ENCODE assay signal across 7 mouse cellular contexts in genomic region chr15:102997939-102998355, GRCm38 (mm10). TPM values are rescaled to one million over a fixed set of nuclear protein-coding genes. Genes with fewer than 3 reads are reported as not detected.
DNase-seq lines count a peak whose midpoint lies in the region; ATAC-seq and TF ChIP-seq lines count a peak whose summit lies in the region.

Gene Hoxc6 (plus strand): TSS chr15:102998257.

- no peak for ATAC-seq in G1E (ENCODE audit: extremely low read depth, insufficient number of reproducible peaks, low FRiP score, poor library complexity, severe bottlenecking)
- no peak for ATAC-seq in forebrain, embryonic 15.5 days (replicated peaks)
- ATAC-seq in neural tube, embryonic 15.5 days (ENCODE audit: low FRiP score), result peak; percentile 46; the same call in 1 of the 2 replicates

- WGBS in forebrain, embryonic 15.5 days, result 2% methylated on average over 19 of the region's 19 CpGs
- WGBS in neural tube, embryonic 15.5 days, result under 1% methylated on average over 19 of the region's 19 CpGs

- TF ChIP-seq CTCF in CH12.LX (conservative IDR thresholded peaks at IDR 0.05 in 1 of 2, IDR thresholded peaks at IDR 0.05 in 1 of 2; ENCODE audit: low read depth in 2 of 2, low read length in 2 of 2), result no peak
- no peak for TF ChIP-seq CTCF in G1E (IDR thresholded peaks at IDR 0.05; ENCODE audit: low read depth, low read length)

- in situ Hi-C loops in CH12.LX (cut with MboI; ENCODE audit: low pct_ligation_motif_present, low pct_unique_long_range_greater_than_20kb, low sequenced_read_pairs), result no loop called here

- H3K79me2 ChIP-seq in CH12.LX (replicated peaks; ENCODE audit: control insufficient read depth, extremely low read depth, insufficient read depth, poor library complexity, severe bottlenecking), result no peaks in the 10 kb centered on the region

- H3K27ac ChIP-seq in CH12.LX (ENCODE audit: insufficient read depth, low read depth), result peak within 1 kb of the TSS; percentile 58
- no peak within 1 kb of the TSS for H3K27ac ChIP-seq in forebrain, embryonic 15.5 days (replicated peaks)
- peak within 1 kb of the TSS; percentile 98 for H3K27ac ChIP-seq in neural tube, embryonic 15.5 days (replicated peaks)

- no peak for TF ChIP-seq EP300 in CH12.LX (IDR thresholded peaks at IDR 0.05; ENCODE audit: low read length)

- H3K27me3 ChIP-seq in CH12.LX (replicated peaks) (peaks cover 13% of the 10 kb centered on the region), G1E (ENCODE audit: insufficient read depth, low read length) (peaks cover 10% of the 10 kb centered on the region)
- peaks cover 97% of the 10 kb centered on the region for H3K27me3 ChIP-seq in forebrain, embryonic 15.5 days
- 0 out of 2 replicates have a peak, but pooled peaks cover 2% of the 10 kb centered on the region for H3K27me3 ChIP-seq in neural tube, embryonic 15.5 days (replicated peaks)

- TF ChIP-seq RAD21 in CH12.LX (IDR thresholded peaks at IDR 0.05; ENCODE audit: low read depth, low read length), result no peak

- H3K4me2 ChIP-seq in CH12.LX (ENCODE audit: insufficient read depth, low read depth, poor library complexity, severe bottlenecking), result peak within 1 kb of the TSS; percentile 65
- H3K4me2 ChIP-seq in forebrain, embryonic 15.5 days (replicated peaks), result peak within 1 kb of the TSS; percentile 51
- peak within 1 kb of the TSS; percentile 72 for H3K4me2 ChIP-seq in neural tube, embryonic 15.5 days

- peak within 1 kb of the TSS; percentile 84 for H3K9ac ChIP-seq in CH12.LX (ENCODE audit: insufficient read depth, low read depth)
- H3K9ac ChIP-seq in forebrain, embryonic 15.5 days (replicated peaks), result no peak within 1 kb of the TSS
- peak within 1 kb of the TSS; percentile 83 for H3K9ac ChIP-seq in neural tube, embryonic 15.5 days (replicated peaks)

- H3K9me3 ChIP-seq in CH12.LX (replicated peaks; ENCODE audit: low read length) (no peaks in the 10 kb centered on the region), G1E (replicated peaks) (no peaks in the 10 kb centered on the region)
- H3K9me3 ChIP-seq in forebrain, embryonic 15.5 days, result no peaks in the 10 kb centered on the region
- no peaks in the 10 kb centered on the region for H3K9me3 ChIP-seq in neural tube, embryonic 15.5 days (replicated peaks)

- TF ChIP-seq POLR2A in CH12.LX (IDR thresholded peaks at IDR 0.05; ENCODE audit: low read depth, low read length), result no peak

- dilution Hi-C loops in CH12.LX (cut with MboI; ENCODE audit: extremely low pct_ligation_motif_present, extremely low pct_unique_long_range_greater_than_20kb, low sequenced_read_pairs), result loop anchor here (10.0 kb wide), 1 partner anchor 177 kb away; no protein-coding TSS in a partner anchor

- H3K36me3 ChIP-seq in CH12.LX (replicated peaks in 1 of 2; ENCODE audit: control insufficient read depth in 1 of 2, insufficient read depth in 1 of 2, low read length in 1 of 2) (no peaks in the 10 kb centered on the region), G1E (replicated peaks) (peaks cover 5% of the 10 kb centered on the region)
- H3K36me3 ChIP-seq in forebrain, embryonic 15.5 days, result no peaks in the 10 kb centered on the region
- H3K36me3 ChIP-seq in neural tube, embryonic 15.5 days, result no peaks in the 10 kb centered on the region

- DNase-seq in CH12.LX (ENCODE audit: extremely low read depth), result no peak
- DNase-seq in G1E (ENCODE audit: low spot score), result no peak
- peak; percentile 69 to 81 for DNase-seq in kidney, postnatal 4 days
- no peak for DNase-seq in left cerebral cortex, postnatal 10 days (ENCODE audit: extremely low spot score in 1 of 2, low spot score in 2 of 2)
- no peak for DNase-seq in lung, postnatal 36 days

- H3K4me3 ChIP-seq in CH12.LX (replicated peaks in 1 of 3; ENCODE audit: low read depth in 2 of 3, low read length in 2 of 3, poor library complexity in 1 of 3) (peak within 1 kb of the TSS; percentile 63 to 87 (median 66)), G1E (ENCODE audit: low read depth, low read length) (peak within 1 kb of the TSS; percentile 74)
- peak within 1 kb of the TSS; percentile 37 for H3K4me3 ChIP-seq in forebrain, embryonic 15.5 days
- H3K4me3 ChIP-seq in neural tube, embryonic 15.5 days (replicated peaks), result peak within 1 kb of the TSS; percentile 51

- intact Hi-C loops in left cerebral cortex, postnatal 10 days (cut with DNase I), result no loop called here

- peaks cover 8 to 45% of the 10 kb centered on the region in 2 experiments for H3K4me1 ChIP-seq in CH12.LX (ENCODE audit: control insufficient read depth in 1 of 2, insufficient read depth in 2 of 2)
- peaks cover 84% of the 10 kb centered on the region for H3K4me1 ChIP-seq in G1E (ENCODE audit: insufficient read depth, low read depth, low read length)
- H3K4me1 ChIP-seq in forebrain, embryonic 15.5 days, result peaks cover 9% of the 10 kb centered on the region
- H3K4me1 ChIP-seq in neural tube, embryonic 15.5 days, result peaks cover 83% of the 10 kb centered on the region

TF ChIP-seq in CH12.LX, 34 proteins besides CTCF, POLR2A, EP300 and RAD21:
- TF ChIP-seq MXI1 (IDR thresholded peaks at IDR 0.05; ENCODE audit: low read depth, low read length) (no peak), POLR2AphosphoS2 (IDR thresholded peaks at IDR 0.05; ENCODE audit: low read depth, low read length) (no peak), TBP (conservative IDR thresholded peaks at IDR 0.05; ENCODE audit: low read depth, low read length) (no peak), NRF1 (IDR thresholded peaks at IDR 0.05; ENCODE audit: low read depth, low read length) (no peak), ETS1 (conservative IDR thresholded peaks at IDR 0.05; ENCODE audit: low read depth, low read length) (no peak), SMC3 (IDR thresholded peaks at IDR 0.05; ENCODE audit: low read depth, low read length) (no peak), MYC (IDR thresholded peaks at IDR 0.05; ENCODE audit: low read depth, low read length) (no peak), USF1 (IDR thresholded peaks at IDR 0.05; ENCODE audit: low read depth, low read length) (no peak), PAX5 (IDR thresholded peaks at IDR 0.05; ENCODE audit: low read length) (no peak), USF2 (conservative IDR thresholded peaks at IDR 0.05; ENCODE audit: low read depth, low read length) (no peak), JUN (IDR thresholded peaks at IDR 0.05; ENCODE audit: insufficient read depth, low read depth, low read length) (no peak), BHLHE40 (IDR thresholded peaks at IDR 0.05; ENCODE audit: low read depth, low read length) (no peak), KAT2A (IDR thresholded peaks at IDR 0.05; ENCODE audit: insufficient replicate concordance, low read length) (no peak), MEF2A (IDR thresholded peaks at IDR 0.05; ENCODE audit: borderline replicate concordance, low read depth, low read length) (no peak), UBTF (IDR thresholded peaks at IDR 0.05; ENCODE audit: low read depth, low read length) (no peak), SIN3A (IDR thresholded peaks at IDR 0.05; ENCODE audit: low read length) (no peak), CHD2 (IDR thresholded peaks at IDR 0.05; ENCODE audit: low read length) (no peak), CHD1 (IDR thresholded peaks at IDR 0.05; ENCODE audit: low read depth, low read length) (no peak), IRF4 (IDR thresholded peaks at IDR 0.05; ENCODE audit: low read depth, low read length) (no peak), ZKSCAN1 (IDR thresholded peaks at IDR 0.05; ENCODE audit: borderline replicate concordance, low read depth, low read length) (no peak)
TF ChIP-seq in CH12.LX: peak in this region for 0.

RNA-seq across cellular contexts. Expression of gene Hoxc6, which starts in this region (rescaled TPM):
- total RNA-seq in CH12.LX (2012; rRNA removed) (0.42 and 0.76 TPM in 2 replicates), CH12.LX (2014; rRNA removed) (0.59 and 0.79 TPM in 2 replicates), G1E (2014; fragmentation: Nextera tagmentation) (16.3 and 37.1 TPM in 2 replicates), G1E (2017) (8.6 and 12.0 TPM in 2 replicates)
- polyA plus RNA-seq in CH12.LX (2012; ENCODE audit: insufficient read length, low read depth) (2.9 and 4.5 TPM in 2 replicates), G1E (2012) (27.1 and 28.6 TPM in 2 replicates)
- not detected in 2 replicates for polyA plus RNA-seq in forebrain, embryonic 15.5 days (2015; fragmentation: Nextera tagmentation; extraction: Ambion mirVana)
- 23.4 and 35.1 TPM in 2 replicates for polyA plus RNA-seq in neural tube, embryonic 15.5 days (2015; fragmentation: Nextera tagmentation; extraction: Ambion mirVana)
- total RNA-seq in left cerebral cortex, postnatal 10 days (2021), result not detected

Comparison
In these comparisons a context has a peak if more than half of its experiments do, and no peak if none do; other contexts are left out.
1. RNA of gene Hoxc6 (total RNA-seq): 8.6 to 37.1 TPM in G1E; 0.42 to 0.79 TPM in CH12.LX and not detected in left cerebral cortex, postnatal 10 days; every median in the first group is over 4 times any median in the second.
2. DNase-seq: peak in kidney, postnatal 4 days (2 of 2); none in CH12.LX (single experiment), G1E (single experiment), left cerebral cortex, postnatal 10 days (0 of 2) and lung, postnatal 36 days (single experiment).
3. Peak in every context shown above with its lines, with median percentiles within 50 percentile points of each other: H3K4me2 ChIP-seq and H3K4me3 ChIP-seq.